Mouse (Mus musculus): ENCODE results near the gene Smim4.

Smim4 gene

DNA sequence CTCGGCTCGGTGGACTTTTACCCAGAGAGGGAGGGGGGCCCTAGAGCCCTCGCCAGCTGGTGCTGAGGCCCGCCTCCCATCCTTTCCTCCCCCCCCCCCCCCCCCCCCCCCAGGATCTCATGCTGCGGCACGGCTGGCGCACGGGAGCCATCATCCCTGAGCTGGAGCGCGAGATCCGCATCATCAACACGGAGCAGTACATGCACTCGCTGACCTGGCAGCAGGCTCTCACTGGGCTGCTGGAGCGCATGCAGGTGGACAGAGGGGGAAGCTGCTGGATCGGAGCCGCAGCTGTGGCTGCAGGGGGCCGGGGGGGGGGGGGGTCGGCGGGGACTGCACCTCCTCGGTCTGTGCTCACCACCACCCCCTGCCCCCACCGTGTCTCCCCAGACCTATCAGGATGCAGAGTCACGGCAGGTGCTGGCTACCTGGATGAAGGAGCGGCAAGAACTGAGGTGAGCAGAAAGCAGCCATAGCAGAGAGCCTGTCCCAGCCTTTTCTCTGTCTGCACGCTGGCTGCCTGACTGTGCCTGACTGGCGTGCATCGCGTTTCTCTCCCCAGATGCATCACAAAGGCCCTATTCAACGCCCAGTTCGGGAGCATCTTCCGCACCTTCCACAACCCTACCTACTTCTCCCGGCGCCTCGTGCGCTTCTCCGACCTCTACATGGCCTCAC lies 9.6 kb upstream of the Smim4 start:
- no peak for DNase-seq

DNA sequence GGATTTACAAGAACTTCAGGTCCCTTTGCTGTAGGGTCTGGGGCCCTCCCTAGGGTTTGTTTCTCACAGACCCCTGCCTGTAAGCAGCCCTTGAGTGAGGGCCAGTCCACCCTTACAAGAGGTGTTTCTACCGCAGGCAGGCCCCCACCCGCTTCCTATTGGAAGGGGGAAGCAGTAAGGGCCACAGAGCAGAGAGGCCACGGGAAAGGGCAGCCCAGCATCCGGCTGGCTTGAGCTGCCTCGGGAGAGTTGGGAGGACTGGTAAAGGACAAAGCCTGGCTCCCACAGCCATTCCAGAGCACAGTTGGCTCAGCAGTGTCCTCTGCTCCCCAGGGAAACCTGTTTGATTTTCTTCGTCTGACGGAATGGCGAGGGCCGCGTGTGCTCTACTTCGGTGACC lies 9.0 kb upstream of the Smim4 start:
- DNase-seq, result peak in 1 of 2 experiments; percentile 1

DNA sequence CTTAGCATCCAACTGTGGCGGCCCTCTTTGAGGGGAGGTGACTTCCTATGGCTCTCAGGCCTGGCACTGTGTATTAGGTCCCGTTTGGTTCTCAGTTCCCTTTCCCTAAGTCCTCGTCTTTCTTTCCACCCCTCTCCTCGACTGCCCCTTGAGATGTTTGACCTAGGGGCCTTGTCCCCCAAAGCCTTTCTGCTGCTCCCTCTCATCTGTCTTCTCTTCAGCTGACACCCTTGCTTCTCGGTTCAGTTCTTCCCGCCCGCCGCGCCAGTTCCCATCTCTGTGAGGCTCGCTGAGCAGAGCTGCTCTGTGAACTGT lies 8.5 kb upstream of the Smim4 start:
- DNase-seq, result no peak

DNA sequence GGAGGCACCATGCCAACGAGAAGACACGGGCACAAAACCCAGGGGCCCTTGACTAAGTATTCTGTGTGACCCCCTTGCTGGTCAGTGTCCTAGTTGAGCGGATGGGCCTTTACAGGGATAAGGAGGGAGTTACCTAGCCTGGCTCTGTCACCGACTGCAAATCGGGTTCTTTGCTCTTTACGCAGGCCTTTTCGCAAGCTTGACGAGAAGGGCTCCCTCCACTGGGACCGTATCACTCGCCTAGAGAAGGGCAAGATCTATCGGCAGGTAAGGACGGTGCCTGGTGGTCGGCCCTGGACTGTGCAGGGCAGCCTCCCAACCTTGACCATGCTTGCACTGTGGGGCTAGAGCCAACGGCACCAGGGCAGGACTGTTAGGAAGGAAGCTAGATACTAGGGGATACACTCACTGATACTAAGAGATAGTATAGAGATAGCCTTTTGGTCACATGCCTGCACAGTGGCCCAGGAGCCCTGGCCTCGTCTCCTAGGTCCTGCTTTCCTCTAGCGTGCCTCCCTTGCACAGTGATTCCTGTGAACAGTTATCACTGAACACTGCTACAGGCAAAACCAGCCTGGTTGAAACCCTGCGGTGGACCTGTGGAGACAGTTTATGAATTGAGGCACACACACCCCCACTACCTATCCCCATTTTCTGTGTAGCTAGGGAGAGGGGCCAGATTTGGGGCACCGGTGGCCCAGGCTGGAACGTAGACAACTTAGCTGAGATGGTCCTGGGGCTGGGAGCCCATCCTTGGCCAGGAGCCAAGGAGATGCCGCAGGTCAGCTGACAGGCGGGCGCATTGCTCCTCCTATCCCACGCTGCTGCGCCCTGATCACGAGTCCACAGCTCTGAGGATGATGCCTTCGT lies 7.9 kb upstream of the Smim4 start:
- DNase-seq, result peak in 1 of 2 experiments; percentile 2

DNA sequence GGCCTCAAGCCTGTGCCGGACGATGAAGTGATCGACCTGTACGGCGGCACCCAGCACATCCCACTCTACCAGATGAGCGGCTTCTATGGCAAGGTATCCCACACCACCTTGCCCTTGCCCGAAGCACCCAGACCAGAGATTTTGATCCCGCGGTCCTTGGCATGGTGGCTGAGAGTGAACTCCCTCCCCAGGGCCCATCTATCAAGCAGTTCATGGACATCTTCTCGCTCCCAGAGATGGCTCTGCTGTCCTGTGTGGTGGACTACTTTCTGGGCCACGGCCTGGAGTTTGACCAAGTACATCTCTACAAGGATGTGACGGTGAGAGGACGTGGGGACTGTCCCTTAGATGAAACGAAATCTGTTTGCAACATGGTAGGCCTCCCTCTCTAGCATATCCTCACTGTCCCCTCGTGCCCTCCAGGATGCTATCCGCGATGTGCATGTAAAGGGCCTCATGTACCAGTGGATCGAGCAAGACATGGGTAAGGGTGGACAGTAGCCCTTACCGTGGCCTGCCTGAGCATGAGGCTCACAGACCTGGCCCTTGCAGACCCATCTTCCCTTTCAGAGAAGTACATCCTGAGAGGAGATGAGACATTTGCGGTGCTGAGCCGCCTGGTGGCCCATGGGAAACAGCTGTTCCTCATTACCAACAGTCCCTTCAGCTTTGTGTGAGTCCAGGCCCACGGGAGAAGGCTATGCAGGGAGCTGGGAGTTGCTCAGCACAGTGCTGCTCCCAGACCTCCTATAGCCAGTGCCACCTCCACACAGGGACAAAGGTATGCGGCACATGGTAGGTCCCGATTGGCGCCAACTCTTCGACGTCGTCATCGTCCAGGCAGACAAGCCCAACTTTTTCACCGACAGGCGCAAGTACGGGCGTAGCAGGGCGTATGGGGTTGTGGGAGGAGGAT lies 7.0 kb upstream of the Smim4 start:
- peak in 1 of 2 experiments; percentile 4 for DNase-seq

DNA sequence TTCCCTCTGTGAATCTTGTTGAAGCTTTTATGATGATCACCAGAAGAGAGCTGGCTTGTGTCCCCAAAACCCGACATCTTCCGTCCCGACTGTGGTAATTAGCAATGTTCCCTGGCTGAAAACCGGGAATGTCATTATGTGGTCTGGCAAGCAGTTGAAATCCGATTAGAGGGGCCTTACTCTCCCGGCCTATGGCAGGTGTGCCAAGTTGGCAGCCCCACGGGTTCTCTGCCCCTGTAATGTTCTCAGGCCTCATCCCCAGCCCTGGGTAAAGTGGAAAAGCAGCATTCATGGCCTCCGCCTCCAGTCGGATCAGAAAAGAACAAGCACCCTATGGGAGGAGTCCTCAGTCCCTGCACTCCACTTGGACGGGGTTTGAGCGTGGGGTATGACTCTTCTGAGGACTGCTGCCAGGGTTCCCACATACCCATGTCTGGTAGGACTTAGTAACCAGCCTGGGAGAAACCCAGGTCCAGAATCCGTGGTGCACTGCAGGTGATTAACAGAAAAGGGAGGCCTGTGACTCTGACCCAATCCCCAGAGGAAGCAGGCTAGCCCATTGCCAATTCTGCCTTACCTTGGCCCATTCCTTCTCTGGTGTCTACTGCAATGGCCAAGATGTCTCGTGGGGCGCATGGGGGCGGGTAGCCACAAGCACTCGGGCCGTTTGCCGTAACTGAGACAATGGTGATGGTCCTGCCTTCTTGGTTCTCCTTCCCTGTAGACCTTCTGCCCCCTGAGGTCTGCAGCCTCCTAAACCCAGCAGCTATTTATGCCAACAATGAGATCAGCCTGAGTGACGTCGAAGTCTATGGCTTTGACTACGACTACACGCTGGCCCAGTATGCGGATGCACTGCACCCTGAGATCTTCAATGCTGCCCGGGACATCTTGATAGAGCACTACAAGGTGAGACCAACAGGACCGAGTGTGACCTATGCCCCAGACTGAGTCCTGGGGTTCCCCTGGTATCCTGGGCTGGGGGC lies 5.6 kb upstream of the Smim4 start:
- DNase-seq, result peak in 1 of 2 experiments; percentile 1

DNA sequence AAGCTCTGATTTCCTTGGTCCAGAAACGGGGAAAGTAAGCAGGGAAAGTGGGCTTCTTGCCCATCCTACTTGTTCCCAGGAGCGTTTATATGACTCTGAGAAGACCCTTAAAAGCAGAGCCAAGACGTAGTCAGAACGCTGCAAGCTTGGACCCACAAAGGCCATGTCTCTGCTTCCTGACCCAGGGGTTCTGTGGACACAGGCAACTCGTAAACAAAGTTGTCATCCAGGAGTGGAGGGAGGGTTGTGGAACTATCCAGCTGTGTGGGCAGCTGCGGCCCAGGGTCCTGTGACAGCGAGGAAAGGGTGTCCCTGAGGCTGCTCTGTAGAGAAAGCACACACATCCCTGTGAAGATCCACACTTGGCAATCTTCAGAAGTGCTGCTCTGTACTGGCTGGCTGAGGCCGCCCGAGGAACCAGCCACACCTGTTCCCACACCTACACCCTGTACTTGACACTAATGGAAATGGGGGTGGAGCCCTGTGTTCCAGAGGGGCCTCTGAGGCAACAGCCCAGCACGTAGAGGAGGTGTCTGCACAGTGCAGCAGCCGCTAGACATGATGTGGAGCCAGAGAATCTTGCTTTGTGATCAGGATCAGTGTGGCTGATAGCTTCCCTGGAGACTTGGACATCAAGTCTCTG lies 4.4 kb upstream of the Smim4 start:
- DNase-seq, result no peak

DNA sequence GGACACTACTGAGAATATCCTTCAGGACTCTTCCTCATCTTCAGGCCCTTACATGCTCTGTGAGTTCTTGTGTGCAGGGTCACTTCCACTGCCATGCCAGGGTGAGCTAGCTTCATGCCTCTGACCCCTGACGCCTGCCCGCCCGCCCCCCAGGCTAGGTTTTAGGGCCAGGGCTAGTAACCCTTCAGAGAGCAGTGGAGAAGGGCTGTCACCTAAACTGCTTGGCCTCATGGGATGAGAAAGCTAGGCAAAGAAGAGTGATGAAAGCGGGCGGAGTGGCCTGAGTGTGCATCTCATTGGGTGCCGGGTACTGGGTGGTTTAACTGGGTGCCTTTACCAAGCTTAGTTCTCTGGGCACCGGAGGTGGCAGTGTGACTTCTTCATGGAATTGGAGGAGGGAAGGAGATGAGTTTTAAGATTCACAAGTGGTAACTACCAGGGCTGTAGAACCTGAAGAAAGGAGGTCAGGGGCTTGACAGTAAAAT lies 3.8 kb upstream of the Smim4 start:
- no peak for DNase-seq

DNA sequence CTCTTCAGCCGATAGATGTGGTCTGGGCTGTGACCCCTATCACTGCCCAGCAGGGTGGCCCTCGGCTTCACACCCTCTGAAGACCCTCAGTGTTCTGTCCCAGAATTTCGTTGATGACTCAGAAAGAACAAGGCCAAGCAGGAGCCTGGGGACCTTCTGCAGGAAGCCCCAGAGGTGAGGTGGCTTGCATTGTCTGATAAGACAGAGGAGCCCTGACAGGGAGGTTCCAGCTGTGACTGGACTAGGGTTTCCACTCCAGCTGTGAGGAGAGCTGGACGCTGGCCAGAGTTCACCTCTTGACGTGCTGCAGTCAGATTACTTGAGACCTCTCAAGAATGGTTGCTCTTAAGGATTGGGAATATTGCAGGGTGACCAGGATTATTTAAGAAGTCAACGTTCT lies 3.3 kb upstream of the Smim4 start:
- no peak for DNase-seq

DNA sequence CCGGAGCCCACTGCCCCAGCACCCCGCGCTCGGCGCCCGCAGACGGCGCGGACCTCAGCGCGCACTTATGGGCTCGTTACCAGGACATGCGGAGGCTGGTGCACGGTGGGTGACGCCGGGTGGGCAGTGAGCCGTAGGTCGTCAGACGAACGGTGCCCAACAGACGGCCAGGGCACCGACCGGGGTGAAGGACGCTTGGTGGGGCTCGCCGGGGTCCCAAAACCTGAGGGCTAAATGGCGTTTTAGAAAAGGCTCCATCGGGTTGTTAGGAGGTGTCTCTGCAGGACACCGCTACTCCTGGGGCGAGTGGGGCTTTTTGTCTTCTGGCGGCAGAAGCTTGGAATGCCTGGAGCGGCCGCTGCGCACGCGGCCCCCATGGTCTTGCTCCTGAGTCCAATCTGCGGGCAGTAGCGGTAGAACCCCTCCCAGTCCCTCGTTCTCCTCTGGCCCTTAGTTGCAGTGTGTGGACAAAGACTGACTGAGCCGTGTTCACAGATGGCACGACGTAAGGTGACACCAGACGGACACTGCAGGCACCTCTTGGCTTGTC lies 2.6 kb upstream of the Smim4 start:
- DNase-seq, result no peak

DNA sequence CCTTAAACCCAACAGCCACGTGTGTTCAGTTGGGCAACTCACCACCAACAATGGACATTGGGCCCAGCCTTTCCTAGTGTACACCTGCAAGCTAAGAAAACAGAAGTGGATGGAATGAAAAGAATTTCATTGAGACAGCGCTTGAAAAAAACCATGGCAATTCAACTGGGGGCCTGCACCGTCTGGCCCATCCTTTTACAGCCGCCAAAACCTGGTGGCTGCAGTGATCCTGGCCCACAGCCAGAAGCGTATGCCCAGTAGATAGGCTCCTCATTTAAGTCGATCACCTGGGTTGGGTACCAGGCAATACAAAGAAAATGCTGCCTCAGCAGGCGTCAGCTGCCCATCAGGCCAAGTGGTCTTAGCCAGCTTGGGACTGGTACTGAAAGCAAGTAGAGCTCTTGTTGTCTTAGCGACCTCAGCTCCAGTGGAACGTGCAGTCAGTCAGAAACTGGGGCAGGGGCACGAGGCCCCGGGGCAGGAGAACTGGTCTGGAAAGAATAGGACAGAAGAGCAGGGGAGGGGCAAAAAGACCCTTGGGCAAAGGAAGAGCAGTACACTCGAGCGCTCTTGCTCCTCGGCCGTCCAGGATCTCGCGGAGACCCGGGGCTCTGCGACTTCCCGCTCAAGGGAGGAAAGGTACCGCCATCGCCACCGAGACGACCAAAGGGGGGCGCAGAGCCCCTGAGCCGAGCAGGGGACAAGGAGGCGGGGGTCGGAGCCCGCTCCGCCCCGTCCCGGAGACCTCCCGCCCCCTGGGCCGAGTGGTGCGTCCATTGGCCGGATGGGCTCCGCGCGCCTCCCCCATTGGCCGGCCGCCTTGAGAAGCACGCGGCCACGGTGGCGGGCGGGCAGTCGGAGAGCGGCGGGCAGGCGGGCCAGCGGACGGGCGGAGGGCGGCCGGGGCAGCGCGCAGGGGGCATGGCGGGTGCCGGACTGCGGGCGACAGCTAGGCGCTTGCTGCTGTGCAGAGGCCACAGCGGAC lies 1.8 kb upstream of the Smim4 start, which contains the start of gene Nt5dc2:
Gene Nt5dc2, plus strand, starts transcription at position 818 of the 985 bp plus-strand sequence.
- DNase-seq, result peak; percentile 89 to 93

DNA sequence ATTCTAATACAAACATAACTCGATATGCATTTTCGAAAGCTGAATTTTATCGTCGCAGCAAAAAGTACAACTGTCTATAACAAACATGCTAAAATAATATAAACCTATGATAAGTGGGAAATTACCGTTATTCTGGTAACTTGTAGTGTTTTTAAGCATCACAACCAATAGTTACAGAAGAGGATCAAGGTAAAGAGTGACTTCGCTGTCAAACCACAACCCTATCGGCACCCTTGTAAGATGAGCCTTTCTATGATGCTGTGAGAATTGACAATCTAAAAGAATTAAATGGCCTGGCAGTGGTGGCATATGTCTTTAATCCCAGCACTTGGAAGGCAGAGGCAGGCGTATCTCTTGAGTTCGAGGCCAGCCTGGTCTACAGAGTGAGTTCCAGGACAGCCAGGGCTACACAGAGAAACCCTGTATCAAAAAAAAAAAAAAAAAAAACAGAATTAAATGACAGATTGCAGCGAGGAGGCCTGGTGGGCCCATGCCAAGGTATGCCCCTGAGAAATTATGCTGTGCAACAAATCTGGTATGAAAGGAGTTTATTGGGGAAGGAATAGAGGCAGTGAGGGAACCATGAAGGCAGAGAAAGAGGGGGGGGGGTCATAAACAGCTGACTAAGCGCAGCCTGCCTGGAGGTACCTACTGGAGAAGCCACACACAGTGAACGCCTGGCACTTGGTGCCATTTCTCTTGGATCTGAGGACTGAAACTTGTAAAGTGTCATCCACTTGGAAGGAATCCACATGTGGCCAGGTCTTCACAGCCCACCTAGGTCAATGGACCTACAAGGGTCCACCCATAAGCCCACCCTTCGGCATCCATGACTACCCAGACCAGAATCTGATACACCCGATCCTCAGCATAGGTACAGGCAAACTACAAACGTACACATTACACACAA lies 825 bp upstream of the Smim4 start:
- DNase-seq, result no peak

DNA sequence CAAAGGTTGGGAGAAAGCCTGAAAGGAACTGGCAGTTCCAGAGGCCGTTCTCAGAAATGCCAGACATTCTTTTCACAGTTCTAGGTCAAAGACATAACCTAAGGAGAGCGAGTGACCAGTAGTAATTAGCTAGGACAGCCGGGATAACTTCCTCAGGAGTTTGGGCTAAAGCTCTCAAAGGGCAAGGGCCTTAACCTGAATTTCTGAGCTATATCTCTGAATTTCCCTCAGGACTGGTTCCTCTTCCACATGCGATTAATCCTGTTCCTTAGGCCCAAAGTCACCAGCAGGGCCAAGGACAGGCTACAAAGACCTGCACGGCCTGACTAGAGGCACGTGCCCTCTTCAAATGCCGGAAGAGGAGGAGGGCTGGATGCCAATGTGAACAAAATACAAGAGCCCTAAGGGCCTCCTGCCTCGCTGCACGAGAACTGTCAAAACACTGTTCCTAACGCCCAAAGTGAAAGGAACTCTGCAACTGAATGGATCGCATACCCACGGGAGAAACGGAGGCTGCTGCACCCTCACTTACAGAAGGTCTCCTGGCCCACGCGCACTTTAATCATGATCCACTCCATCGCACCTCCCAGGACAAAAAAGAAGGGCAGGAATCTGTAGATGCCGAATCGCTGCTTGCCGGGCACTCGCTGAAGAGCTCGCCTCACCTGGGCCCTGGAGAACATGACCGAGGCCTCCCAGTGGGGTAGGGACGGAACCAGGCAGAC lies 493 bp downstream of the Smim4 start:
- DNase-seq, result peak in 1 of 2 experiments; percentile 55

DNA sequence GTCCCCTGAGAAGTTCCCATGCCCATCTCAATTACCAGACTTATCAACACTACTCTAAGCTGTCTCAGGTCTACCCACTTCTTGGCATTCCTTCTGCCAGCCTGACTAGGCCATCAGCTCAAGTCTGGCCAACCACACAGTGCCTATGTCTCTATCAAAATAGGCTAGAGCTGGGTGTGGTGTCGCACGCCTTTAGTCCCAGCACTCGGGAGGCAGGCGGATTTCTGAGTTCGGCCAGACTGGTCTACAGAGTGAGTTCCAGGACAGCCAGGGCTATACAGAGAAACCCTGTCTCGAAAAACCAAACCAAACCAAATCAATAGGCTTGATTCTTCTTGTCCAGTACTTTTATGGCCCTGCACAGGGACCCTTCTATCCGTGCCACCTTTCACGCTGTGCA lies 1.9 kb downstream of the Smim4 start:
- DNase-seq, result no peak

DNA sequence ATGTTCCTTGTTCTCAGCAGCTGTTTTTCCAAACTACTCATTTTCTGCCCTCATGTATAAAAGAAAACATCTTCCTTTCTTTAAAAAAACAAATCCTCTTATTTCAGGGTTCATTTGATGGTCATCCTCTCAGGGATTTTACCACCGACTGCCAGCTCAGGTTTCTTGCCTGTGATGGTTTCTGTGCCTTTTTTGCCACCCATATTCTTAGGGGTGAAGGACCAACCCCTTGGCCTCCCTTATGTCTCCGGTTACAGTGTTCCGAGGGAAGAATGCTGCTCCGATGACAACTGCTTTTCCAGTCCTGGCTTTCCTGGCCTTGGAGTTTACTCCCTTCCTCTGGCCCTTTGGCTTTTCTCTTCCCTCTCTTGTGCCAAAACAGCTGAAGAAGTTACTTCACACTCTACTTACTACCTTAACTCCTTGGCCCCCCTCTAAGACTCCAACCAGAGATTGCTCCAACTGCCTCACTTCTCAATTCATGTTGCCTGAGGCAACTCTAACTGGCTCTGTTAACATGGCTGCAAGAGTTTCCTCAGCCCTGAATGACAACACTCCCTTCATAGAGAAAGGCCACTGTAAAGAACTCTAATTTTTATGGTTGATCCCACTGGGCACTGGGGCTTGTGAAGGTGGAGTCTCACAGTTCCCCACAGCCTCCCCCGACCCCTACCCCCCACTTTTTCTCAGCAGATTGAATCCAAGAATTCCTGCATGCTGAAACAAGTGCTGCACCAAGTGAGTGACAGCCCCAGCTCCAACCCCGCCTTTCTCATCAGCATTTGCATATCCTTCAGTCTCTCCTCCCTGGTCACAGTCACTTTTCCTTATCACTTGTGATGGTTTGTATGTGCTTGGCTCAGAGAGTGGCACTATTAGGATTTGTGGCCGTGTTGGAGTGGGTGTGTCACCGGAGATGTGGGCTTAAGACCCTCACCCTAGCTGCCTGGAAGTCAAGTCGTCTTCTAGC lies 3.4 kb downstream of the Smim4 start:
- DNase-seq, result no peak

DNA sequence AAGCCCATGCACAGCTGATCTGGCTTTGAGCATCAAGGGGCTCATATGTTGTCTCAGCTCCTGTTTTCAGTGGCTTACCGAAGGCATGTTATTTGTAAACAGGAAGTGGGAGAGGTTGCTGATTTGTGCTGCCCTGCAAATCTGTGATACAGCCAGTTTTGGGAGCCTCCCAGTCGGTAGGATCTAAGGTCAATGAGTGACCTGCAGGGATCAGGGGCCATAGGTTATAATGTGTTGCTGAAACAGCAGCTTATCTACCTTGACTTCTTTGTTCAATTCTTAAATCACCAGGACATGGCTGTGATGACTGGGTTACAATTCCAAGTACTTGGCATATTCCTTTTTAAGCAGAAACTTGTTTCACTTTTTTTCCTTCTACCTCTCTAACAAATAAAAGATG lies 13.2 kb downstream of the Smim4 start:
- DNase-seq, result no peak

DNA sequence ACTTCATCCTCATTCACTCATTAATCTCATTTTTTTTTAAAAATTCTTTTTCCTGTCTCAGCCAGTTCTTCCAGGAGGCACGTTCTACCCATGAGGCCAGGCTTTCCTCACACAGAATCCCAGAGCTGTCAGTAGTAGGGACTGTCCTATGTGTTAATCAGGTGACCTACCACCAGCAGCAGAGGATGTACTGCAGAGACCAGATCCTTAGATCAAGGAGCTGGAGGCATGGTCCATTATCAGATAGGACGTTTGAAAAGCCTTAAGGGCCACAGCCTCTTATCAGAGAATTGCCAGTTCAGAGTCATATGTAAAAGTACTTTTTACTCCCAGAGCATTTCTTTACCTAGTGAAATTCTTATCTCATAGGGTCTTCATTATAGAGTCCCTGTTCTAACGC lies 14.7 kb downstream of the Smim4 start:
- DNase-seq, result no peak

Measured in thymus, postnatal 36 days (tissue).